Comparison of ENCODE assay signal across 9 mouse cellular contexts in genomic region chr1:120115671-120116081, GRCm38 (mm10). TPM values are rescaled to one million over a fixed set of nuclear protein-coding genes. Genes with fewer than 3 reads are reported as not detected.
DNase-seq lines count a peak whose midpoint lies in the region; ATAC-seq lines count a peak whose summit lies in the region.
"Had no signal": no experiment of that assay in that cellular context is flagged by ENCODE, and none has a peak within 500 bp of the region (broad histone marks: within the 10 kb centered on the region; RNA-seq: fewer than 3 reads in every experiment).

No protein-coding gene starts in this region.

- H3K9me3 ChIP-seq in forebrain, embryonic 14.5 days (replicated peaks; ENCODE audit: control insufficient read depth, low read length): no peaks in the 10 kb centered on the region
- H3K9me3 ChIP-seq in heart, embryonic 16.5 days (replicated peaks; ENCODE audit: control insufficient read depth, low read length): peaks cover 7% of the 10 kb centered on the region

- H3K4me2 ChIP-seq in forebrain, embryonic 14.5 days (ENCODE audit: low read length): peak overlapping the region; percentile 0; the same call in 1 of the 2 replicates
- H3K4me2 ChIP-seq in heart, embryonic 16.5 days (ENCODE audit: low read depth, low read length): no peak overlapping the region

- ATAC-seq in forebrain, embryonic 14.5 days: peak; percentile 88
- no peak for ATAC-seq in heart, embryonic 16.5 days (replicated peaks; ENCODE audit: extremely low read depth, insufficient read depth, low FRiP score)
- ATAC-seq: Patski had no signal

- WGBS in forebrain, embryonic 14.5 days: 17% methylated on average over 9 of the region's 9 CpGs
- 75% methylated on average over 9 of the region's 9 CpGs for WGBS in heart, embryonic 16.5 days

- H3K4me1 ChIP-seq in forebrain, embryonic 14.5 days (ENCODE audit: control insufficient read depth, insufficient read depth, low read length): peaks cover 13% of the 10 kb centered on the region; the same call in 1 of the 2 replicates
- peaks cover 39% of the 10 kb centered on the region for H3K4me1 ChIP-seq in heart, embryonic 16.5 days (ENCODE audit: control insufficient read depth, insufficient read depth, low read length)

- peak overlapping the region; percentile 29; the same call in 1 of the 2 replicates for H3K9ac ChIP-seq in forebrain, embryonic 14.5 days (ENCODE audit: low read length)
- 0 out of 2 replicates have a peak overlapping the region, but pooled peaks have one; percentile 7 for H3K9ac ChIP-seq in heart, embryonic 16.5 days (ENCODE audit: low read length)

- H3K36me3 ChIP-seq in forebrain, embryonic 14.5 days (ENCODE audit: control insufficient read depth, insufficient read depth, low read length): peaks cover 44% of the 10 kb centered on the region
- peaks cover 32% of the 10 kb centered on the region for H3K36me3 ChIP-seq in heart, embryonic 16.5 days (ENCODE audit: control insufficient read depth, insufficient read depth)

- H3K27ac ChIP-seq in forebrain, embryonic 14.5 days (ENCODE audit: low read depth, low read length): peak overlapping the region; percentile 92
- H3K27ac ChIP-seq in heart, embryonic 16.5 days (ENCODE audit: low read length): peak overlapping the region; percentile 73

- no peak overlapping the region for H3K4me3 ChIP-seq in forebrain, embryonic 14.5 days (ENCODE audit: low read depth, low read length)
- no peak overlapping the region for H3K4me3 ChIP-seq in heart, embryonic 16.5 days (ENCODE audit: low read length)

- DNase-seq in retina, postnatal 1 day: peak; percentile 81
- DNase-seq in retina, embryonic 14.5 days (ENCODE audit: low spot score): no peak
- peak; percentile 94 for DNase-seq in forebrain, embryonic 14.5 days (ENCODE audit: low spot score)
- peak; percentile 61 to 66 for DNase-seq in layer of hippocampus, postnatal 25 days (ENCODE audit: extremely low spot score in 1 of 2, low spot score in 1 of 2)
- peak; percentile 60 for DNase-seq in ovary, postnatal 36 days (ENCODE audit: low spot score)
- no peak for DNase-seq in thymus, postnatal 10 days (ENCODE audit: low spot score in 2 of 2)
- no peak for DNase-seq in c-Kit-positive CD71-positive TER-119-positive erythroid progenitor cells, embryonic 14.5 days (ENCODE audit: low spot score)

- no peaks in the 10 kb centered on the region for H3K27me3 ChIP-seq in forebrain, embryonic 14.5 days (replicated peaks; ENCODE audit: control insufficient read depth, insufficient read depth, low read length)
- H3K27me3 ChIP-seq in heart, embryonic 16.5 days (ENCODE audit: control insufficient read depth, insufficient read depth, low read length): no peaks in the 10 kb centered on the region
- H3K27me3 ChIP-seq: Patski had no signal

RNA-seq across cellular contexts. Expression of gene Dbi, which starts 5.2 kb away (rescaled TPM):
- polyA plus RNA-seq in forebrain, embryonic 14.5 days (2014; fragmentation: Nextera tagmentation; extraction: Ambion mirVana): 1,393 and 1,470 TPM in 2 replicates
- polyA plus RNA-seq in heart, embryonic 16.5 days (2015; fragmentation: Nextera tagmentation; extraction: Ambion mirVana): 676 and 692 TPM in 2 replicates
- 100 to 1,000 TPM; 387 to 439 TPM for total RNA-seq in layer of hippocampus, postnatal 25 days (2021)

RNA-seq across cellular contexts. Expression of gene 3110009E18Rik, which starts 5.3 kb away (rescaled TPM):
- 25.9 and 27.3 TPM in 2 replicates for polyA plus RNA-seq in forebrain, embryonic 14.5 days (2014; fragmentation: Nextera tagmentation; extraction: Ambion mirVana)
- polyA plus RNA-seq in heart, embryonic 16.5 days (2015; fragmentation: Nextera tagmentation; extraction: Ambion mirVana): 8.1 and 11.7 TPM in 2 replicates
- 10 to 100 TPM in 1 of 2 experiments, 1 to 10 TPM in 1; 9.2 to 10.1 TPM for total RNA-seq in layer of hippocampus, postnatal 25 days (2021)

RNA-seq across cellular contexts. Expression of gene Tmem37, which starts 41.8 kb away (rescaled TPM):
- polyA plus RNA-seq in forebrain, embryonic 14.5 days (2014; fragmentation: Nextera tagmentation; extraction: Ambion mirVana): 7.3 and 8.2 TPM in 2 replicates
- 10.2 and 10.4 TPM in 2 replicates for polyA plus RNA-seq in heart, embryonic 16.5 days (2015; fragmentation: Nextera tagmentation; extraction: Ambion mirVana)
- total RNA-seq in layer of hippocampus, postnatal 25 days (2021): 1 to 10 TPM in 1 of 2 experiments, under 1 TPM in 1; 0.94 to 1.1 TPM

Comparison
In these comparisons a context has a peak if more than half of its experiments do, and no peak if none do; other contexts are left out.
1. DNase-seq: peak in retina, postnatal 1 day (single experiment), forebrain, embryonic 14.5 days (single experiment), layer of hippocampus, postnatal 25 days (2 of 2) and ovary, postnatal 36 days (single experiment); none in retina, embryonic 14.5 days (single experiment), thymus, postnatal 10 days (0 of 2) and c-Kit-positive CD71-positive TER-119-positive erythroid progenitor cells, embryonic 14.5 days (single experiment).